Mouse (Mus musculus) hindbrain, embryonic 14.5 days (tissue): Measurements from ENCODE around the gene Zfp354b. TPM values are rescaled to one million over a fixed set of nuclear protein-coding genes. Genes with fewer than 3 reads are reported as not detected.
A peak's percentile ranks its signal among the peaks of the same experiment; 100 is the strongest.

ENCODE experiments used
- ATAC-seq: fragments of 200-750 bp; cut with Nextera tagmentation; 2 replicates; pipeline ENCODE4 v1.8.0; 2017; ENCODE audit warnings: moderate number of reproducible peaks, mild to moderate bottlenecking, moderate TSS enrichment, moderate library complexity; ENCODE audit not compliant: low FRiP score
- DNase-seq: peaks from one replicate; pipeline ENCODE4 v3.0.0-alpha.2; 2015; ENCODE audit warnings: low spot score
- H3K27ac ChIP-seq: fragments of 300-500 bp; sonication (generic); 2 replicates; pipeline ENCODE4 v1.5.1; 2014; ENCODE audit warnings: mild to moderate bottlenecking, moderate library complexity
- H3K27me3 ChIP-seq: fragments of 300-500 bp; sonication (generic); 2 replicates; pipeline ENCODE4 v1.6.1; 2014; ENCODE audit warnings: mild to moderate bottlenecking, low read length, mixed read lengths; ENCODE audit not compliant: control insufficient read depth, insufficient read depth
- H3K36me3 ChIP-seq: fragments of 300-500 bp; sonication (generic); replicated peaks from 2 replicates; pipeline ENCODE4 v1.6.1; 2014; ENCODE audit not compliant: control insufficient read depth, insufficient read depth
- H3K4me1 ChIP-seq: fragments of 300-500 bp; sonication (generic); replicated peaks from 2 replicates; pipeline ENCODE4 v1.6.1; 2014; ENCODE audit warnings: antibody characterized with exemption, low read length, mixed read lengths; ENCODE audit not compliant: control insufficient read depth, insufficient read depth
- H3K4me2 ChIP-seq: fragments of 300-500 bp; sonication (generic); replicated peaks from 2 replicates; pipeline ENCODE4 v1.6.1; 2014; ENCODE audit warnings: mild to moderate bottlenecking, moderate library complexity
- H3K4me3 ChIP-seq: fragments of 300-500 bp; sonication (generic); replicated peaks from 2 replicates; pipeline ENCODE4 v1.5.1; 2014; ENCODE audit warnings: mild to moderate bottlenecking, low read length
- H3K9ac ChIP-seq: fragments of 300-500 bp; sonication (generic); 2 replicates; pipeline ENCODE4 v1.6.1; 2014
- H3K9me3 ChIP-seq: fragments of 300-500 bp; sonication (generic); 2 replicates; pipeline ENCODE4 v1.6.1; 2016; ENCODE audit warnings: low read length; ENCODE audit not compliant: control insufficient read depth
- WGBS: fragments of 180-500 bp; shearing (Covaris S2); extraction: QIAGEN DNeasy Blood & Tissue Kit; methylation state at CpG from one replicate; pipeline ENCODE4 v1.1.7; 2014; 5-methylcytosine and 5-hydroxymethylcytosine counted together
- polyA plus RNA-seq: library from polyadenylated mRNA; unstranded; fragments of >200 nt; fragmentation: Nextera tagmentation; extraction: Ambion mirVana; gene quantifications from 2 replicates; pipeline ENCODE4 v1.2.1, GENCODE M21; 2014

Zfp354b gene
- 5.1 and 5.5 TPM in 2 replicates for polyA plus RNA-seq

DNA sequence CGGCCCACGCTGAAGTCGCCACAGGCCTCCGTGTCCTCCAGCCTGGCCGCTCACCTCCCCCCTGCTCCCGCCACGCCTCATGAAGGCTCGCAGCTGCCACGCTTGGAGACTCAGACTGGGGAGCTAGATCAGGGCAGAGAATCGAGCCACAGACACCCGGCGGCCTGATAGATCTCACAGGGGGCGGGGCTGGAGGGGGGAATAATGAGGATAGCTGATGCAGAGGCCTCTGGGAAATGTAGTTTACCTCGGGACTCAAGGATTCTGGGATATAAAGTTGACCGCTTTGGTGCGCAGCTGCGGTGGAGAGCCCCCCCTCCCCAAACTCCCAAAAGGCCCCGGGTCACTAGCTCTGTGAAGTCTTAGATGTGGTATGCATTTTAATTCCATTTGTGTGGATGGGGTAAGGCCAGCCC is at the start of gene Zfp354b:
Zfp354b (minus strand) TSS at position 183 of the 416 bp plus-strand sequence.
- H3K4me3 ChIP-seq: peak within 1 kb of the TSS; percentile 55
- ATAC-seq: peak; percentile 96
- WGBS: under 1% methylated on average over 18 of the region's 18 CpGs

DNA sequence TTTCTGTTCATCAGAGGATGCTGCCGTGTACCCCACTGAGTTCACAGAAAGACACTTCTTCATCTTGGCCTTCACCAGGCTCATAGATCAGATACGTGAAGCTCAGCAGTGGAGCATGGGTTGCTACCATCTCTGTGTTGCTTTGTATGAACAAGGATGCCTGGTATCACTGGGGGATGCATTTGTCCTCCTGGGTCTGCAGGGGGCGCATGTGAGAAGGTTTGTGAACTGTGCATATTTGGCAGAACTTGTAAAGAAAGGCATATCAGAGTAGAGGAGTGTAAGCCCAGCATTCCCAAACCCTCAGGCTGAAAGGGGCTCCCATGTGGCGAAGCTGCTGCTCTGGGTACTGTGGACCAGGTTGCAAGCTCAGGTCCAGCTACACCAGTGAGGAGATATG is 45.8 kb upstream of the Zfp354b start:
- no peak overlapping the region for H3K4me3 ChIP-seq
- no peaks in the 10 kb centered on the region for H3K27me3 ChIP-seq
- H3K9me3 ChIP-seq: no peaks in the 10 kb centered on the region
- DNase-seq (no peak), ATAC-seq (no peak)
- no peak overlapping the region for H3K9ac ChIP-seq
- H3K4me1 ChIP-seq: no peaks in the 10 kb centered on the region
- no peaks in the 10 kb centered on the region for H3K36me3 ChIP-seq
- H3K27ac ChIP-seq: no peak overlapping the region
- 69% methylated on average over 4 of the region's 4 CpGs for WGBS
- no peak overlapping the region for H3K4me2 ChIP-seq

More for the DNA sequence above, at the start of gene Zfp354b:
- H3K9ac ChIP-seq: peak within 1 kb of the TSS; percentile 73
- no peaks in the 10 kb centered on the region for H3K36me3 ChIP-seq
- peak; percentile 94 for DNase-seq
- H3K27me3 ChIP-seq: no peaks in the 10 kb centered on the region
- peak within 1 kb of the TSS; percentile 81 for H3K27ac ChIP-seq
- H3K4me1 ChIP-seq: peaks cover 5% of the 10 kb centered on the region; the same call in 1 of the 2 replicates
- H3K4me2 ChIP-seq: peak within 1 kb of the TSS; percentile 86
- H3K9me3 ChIP-seq: no peaks in the 10 kb centered on the region

DNA sequence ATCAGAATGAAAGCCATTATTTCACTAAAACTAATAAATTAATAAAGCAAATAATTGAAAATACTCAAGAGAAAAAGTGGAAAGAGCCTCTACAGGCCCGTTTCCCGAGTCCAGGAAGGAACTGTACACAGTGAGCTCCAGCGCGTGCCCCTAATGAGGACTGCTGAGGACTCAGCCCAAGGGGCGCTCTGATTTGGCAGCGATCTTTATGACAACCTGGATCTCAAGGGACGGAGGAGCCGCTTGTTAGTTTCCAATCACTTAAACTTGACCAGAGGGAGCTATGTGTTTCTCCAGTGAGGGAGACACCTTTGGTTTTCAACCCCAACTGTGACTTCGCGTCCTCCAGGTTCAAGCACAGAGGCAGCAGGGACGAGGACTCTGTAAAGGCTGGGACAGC is 34.8 kb upstream of the Zfp354b start, which contains the start of gene Olfr1378:
Olfr1378 (plus strand) TSS at position 301 of the 400 bp plus-strand sequence.
- Histone ChIP-seq H3K36me3 (no peaks in the 10 kb centered on the region), H3K27me3 (no peaks in the 10 kb centered on the region), H3K4me1 (no peaks in the 10 kb centered on the region), H3K4me2 (no peak within 1 kb of the TSS), H3K4me3 (no peak within 1 kb of the TSS), H3K9me3 (no peaks in the 10 kb centered on the region), H3K9ac (no peak within 1 kb of the TSS), H3K27ac (no peak within 1 kb of the TSS)
- DNase-seq (no peak), ATAC-seq (no peak)
- WGBS: 84% methylated on average over 11 of the region's 11 CpGs

DNA sequence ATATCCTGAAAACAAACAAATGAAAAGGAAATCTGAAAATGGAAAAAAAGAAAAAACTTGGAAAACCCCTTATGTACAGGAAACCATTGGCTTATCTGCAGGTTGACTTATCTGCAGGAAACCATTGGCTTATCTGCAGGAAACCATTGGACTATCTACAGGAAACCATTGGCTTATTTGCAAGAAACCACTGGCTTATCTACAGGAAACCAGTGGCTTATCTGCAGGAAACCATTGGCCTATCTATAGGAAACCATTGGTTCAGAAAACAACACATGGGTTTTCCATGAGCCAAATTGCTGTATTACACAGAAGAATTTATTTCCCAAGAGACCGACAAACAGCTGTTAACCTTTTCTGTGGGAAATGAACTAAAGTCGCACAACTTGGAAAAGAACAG is 33.5 kb upstream of the Zfp354b start:
- 84% methylated on average over 2 of the region's 2 CpGs for WGBS
- no peak overlapping the region for H3K9ac ChIP-seq
- no peaks in the 10 kb centered on the region for H3K9me3 ChIP-seq
- H3K4me1 ChIP-seq: no peaks in the 10 kb centered on the region
- H3K4me3 ChIP-seq: no peak overlapping the region
- no peaks in the 10 kb centered on the region for H3K36me3 ChIP-seq
- no peak overlapping the region for H3K4me2 ChIP-seq
- H3K27me3 ChIP-seq: no peaks in the 10 kb centered on the region
- no peak for ATAC-seq
- no peak for DNase-seq
- H3K27ac ChIP-seq: no peak overlapping the region

DNA sequence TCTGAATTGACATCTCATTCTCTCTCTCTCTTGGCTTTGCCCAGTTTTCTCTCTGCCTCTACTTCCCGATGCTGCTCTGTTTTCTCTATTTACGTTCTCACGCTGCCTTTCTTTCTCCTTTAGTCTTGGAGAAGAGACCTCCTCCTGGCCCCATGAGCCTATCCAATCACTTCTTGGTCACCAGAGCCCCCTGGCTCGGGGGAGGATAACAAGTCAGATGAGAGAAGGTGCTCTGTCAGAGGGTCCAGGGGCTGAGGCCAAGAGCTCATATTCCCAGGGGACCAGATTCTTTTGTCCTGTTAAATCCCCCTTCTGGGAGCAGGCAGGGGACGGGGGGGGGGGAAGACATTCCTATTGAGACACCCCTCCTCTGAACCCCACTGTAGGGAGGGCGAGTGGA is 22.2 kb upstream of the Zfp354b start, which contains the start of gene Prop1:
Prop1 (minus strand) TSS at position 101 of the 400 bp plus-strand sequence.
- ATAC-seq (no peak), DNase-seq (no peak)
- no peak within 1 kb of the TSS for H3K4me2 ChIP-seq
- no peak within 1 kb of the TSS for H3K4me3 ChIP-seq
- H3K4me1 ChIP-seq: no peaks in the 10 kb centered on the region
- H3K9me3 ChIP-seq: no peaks in the 10 kb centered on the region
- WGBS: 68% methylated on average over 6 of the region's 6 CpGs
- no peak within 1 kb of the TSS for H3K9ac ChIP-seq
- no peaks in the 10 kb centered on the region for H3K27me3 ChIP-seq
- H3K27ac ChIP-seq: no peak within 1 kb of the TSS
- no peaks in the 10 kb centered on the region for H3K36me3 ChIP-seq

DNA sequence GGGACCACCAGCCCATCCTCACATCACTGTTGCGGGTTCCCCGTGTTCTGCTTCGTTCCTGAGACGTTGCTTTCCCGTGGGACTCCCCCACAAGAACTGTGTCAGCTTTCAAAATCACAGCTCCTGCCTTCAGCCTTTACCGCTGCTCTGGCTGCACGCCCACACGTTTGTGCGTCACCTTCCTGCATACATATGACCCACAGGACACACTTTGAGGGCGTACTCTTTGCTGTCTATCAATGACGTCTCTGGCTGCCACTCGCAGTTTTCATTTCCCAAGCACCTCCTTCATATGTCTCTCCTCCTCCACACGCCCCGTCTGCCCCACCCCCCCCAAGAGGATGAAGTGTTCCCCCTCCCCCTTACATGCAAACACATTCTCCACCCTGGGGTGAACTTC is 20.9 kb upstream of the Zfp354b start:
- Histone ChIP-seq H3K4me2 (no peak overlapping the region), H3K4me1 (no peaks in the 10 kb centered on the region), H3K27me3 (no peaks in the 10 kb centered on the region), H3K36me3 (no peaks in the 10 kb centered on the region), H3K4me3 (no peak overlapping the region), H3K9me3 (no peaks in the 10 kb centered on the region), H3K27ac (no peak overlapping the region), H3K9ac (no peak overlapping the region)
- no peak for DNase-seq
- no peak for ATAC-seq
- 73% methylated on average over 14 of the region's 14 CpGs for WGBS

DNA sequence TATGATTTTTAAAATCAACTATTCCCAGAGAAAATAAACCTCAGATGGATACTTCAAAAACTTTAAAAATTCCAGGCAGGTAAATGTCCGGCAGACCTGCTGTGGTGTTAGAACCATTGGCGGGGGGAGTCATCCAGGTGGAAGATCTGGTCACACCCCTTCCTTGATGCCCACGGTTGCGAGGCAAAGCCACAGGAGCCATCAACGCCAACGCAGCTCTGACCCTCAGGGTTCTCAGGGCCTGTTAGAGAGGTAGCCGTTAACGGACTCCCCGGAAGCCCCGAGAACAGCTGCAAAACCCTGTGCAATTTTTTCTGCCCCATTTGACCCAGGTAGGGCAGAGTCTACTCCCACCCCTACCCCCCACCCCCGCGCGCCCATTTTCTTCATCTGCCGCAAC is 12.1 kb upstream of the Zfp354b start, which contains the start of gene 4933414I15Rik:
4933414I15Rik (minus strand) TSS at position 260 of the 400 bp plus-strand sequence.
- no peak within 1 kb of the TSS for H3K9ac ChIP-seq
- H3K4me3 ChIP-seq: no peak within 1 kb of the TSS
- H3K36me3 ChIP-seq: no peaks in the 10 kb centered on the region
- 83% methylated on average over 14 of the region's 14 CpGs for WGBS
- no peaks in the 10 kb centered on the region for H3K4me1 ChIP-seq
- no peak within 1 kb of the TSS for H3K4me2 ChIP-seq
- no peak within 1 kb of the TSS for H3K27ac ChIP-seq
- no peak for DNase-seq
- H3K9me3 ChIP-seq: no peaks in the 10 kb centered on the region
- no peaks in the 10 kb centered on the region for H3K27me3 ChIP-seq
- ATAC-seq: no peak

DNA sequence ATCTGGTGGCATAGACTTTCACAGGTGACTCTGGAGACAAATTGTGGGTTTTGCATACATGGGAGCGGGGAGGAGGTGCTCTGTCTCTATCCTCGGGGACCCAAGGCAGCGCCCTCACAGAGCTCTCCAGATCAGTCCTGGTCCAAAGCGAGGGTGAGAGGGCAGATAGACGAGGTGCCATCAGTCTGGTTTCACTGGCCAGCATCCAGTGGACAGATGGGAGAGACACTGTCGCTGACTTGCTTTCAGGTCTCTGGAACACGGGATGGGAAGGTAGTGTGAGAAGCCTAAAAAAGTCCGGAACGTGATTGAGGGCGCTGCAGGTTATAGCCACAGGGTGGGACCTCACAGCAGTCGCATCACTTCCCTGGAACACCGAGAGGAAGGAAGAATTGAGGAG is 11.0 kb upstream of the Zfp354b start:
- no peak overlapping the region for H3K4me3 ChIP-seq

DNA sequence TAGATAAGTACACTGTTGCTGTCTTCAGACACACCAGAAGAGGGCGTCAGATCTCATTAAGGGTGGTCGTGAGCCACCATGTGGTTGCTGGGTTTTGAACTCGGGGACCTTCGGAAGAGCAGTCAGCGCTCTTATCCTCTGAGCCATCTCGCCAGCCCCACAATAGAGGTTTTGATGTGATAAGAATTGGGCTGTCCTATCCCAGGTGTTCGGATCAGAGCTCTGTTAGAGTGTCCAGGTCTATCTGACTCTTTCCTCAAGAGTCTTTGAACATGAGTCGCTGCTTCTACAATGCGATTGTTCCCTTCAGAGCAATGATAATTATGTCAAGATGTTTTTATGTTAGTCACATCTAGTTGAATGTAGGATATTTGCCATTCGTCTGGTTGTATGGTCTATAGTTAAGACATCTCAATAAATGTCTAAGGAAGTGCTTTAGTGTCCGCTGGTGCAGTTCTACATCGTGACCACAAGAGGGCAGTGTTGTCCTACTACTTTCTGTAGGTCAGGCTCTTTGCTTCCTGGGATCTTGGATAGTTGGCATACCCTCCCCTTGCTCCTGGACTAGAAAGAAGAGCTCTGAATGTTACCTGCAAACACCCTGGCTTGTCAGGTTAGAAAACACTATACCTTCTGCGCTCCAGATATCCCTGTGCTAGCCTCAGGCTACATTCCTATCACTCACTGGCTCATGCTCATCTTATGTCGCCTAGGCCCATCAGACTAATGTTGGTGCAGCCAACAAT is 8.4 kb upstream of the Zfp354b start:
- Histone ChIP-seq H3K27me3 (no peaks in the 10 kb centered on the region), H3K9ac (no peak overlapping the region), H3K27ac (no peak overlapping the region), H3K4me1 (no peaks in the 10 kb centered on the region), H3K9me3 (no peaks in the 10 kb centered on the region), H3K36me3 (no peaks in the 10 kb centered on the region), H3K4me3 (no peak overlapping the region), H3K4me2 (no peak overlapping the region)
- DNase-seq (peak; percentile 89), ATAC-seq (peak; percentile 51)
- 37% methylated on average over 14 of the region's 14 CpGs for WGBS

More for the DNA sequence above, 11.0 kb upstream of the Zfp354b start:
- Histone ChIP-seq H3K36me3 (no peaks in the 10 kb centered on the region), H3K9ac (no peak overlapping the region), H3K9me3 (no peaks in the 10 kb centered on the region), H3K27ac (no peak overlapping the region), H3K27me3 (no peaks in the 10 kb centered on the region), H3K4me2 (no peak overlapping the region), H3K4me1 (no peaks in the 10 kb centered on the region)
- DNase-seq (no peak), ATAC-seq (no peak)
- 79% methylated on average over 12 of the region's 12 CpGs for WGBS
